Mouse (Mus musculus) colon, adult 2 months (tissue): ENCODE measurements around the gene Golt1a. TPM values are rescaled to one million over a fixed set of nuclear protein-coding genes. Genes with fewer than 3 reads are reported as not detected.

Source experiments
- polyA plus RNA-seq: library from polyadenylated mRNA; depleted of rRNA; stranded (reverse); fragments of >200 nt; gene quantifications from 2 replicates; pipeline ENCODE4 v1.2.3, GENCODE M21; 2012; rRNA removed

The Golt1a gene
- polyA plus RNA-seq: 10.7 and 11.9 TPM in 2 replicates

GRCm38 (mm10) chr1:133309652-133310267 is at the start of gene Golt1a:
Golt1a (plus strand) TSS chr1:133309800.

DNA sequence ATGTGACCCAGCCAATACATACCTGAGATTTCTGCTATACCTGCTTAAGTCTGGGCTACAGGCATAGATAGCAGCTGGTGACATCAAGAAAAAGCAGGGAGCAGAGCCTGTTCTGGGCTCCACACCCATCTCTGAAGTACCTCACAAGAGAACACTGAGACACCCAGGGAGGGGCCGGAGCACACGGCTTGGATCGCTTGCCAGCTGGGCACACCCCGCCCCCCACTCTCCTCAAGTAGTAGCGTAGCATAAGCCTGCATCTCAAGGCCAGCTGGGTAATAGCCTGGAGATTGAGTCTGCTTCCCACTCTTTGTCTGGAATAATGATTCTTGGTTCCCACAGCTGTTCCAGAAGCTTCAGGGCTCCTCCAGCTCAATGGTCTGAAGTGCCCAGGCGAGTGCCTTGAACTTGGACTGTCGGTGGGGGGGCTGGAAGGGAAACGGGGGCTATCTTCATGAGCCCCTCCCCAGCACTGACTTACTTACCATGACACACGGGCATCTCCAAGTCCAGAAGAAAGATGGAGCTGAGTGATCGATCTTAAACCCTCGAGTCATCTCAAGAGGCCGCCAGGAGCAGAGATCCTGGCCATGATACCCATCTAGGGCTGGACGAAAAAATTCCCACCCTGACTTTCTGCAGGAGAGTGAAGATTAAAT is 11.8 kb downstream of the Golt1a start, which contains the start of gene Kiss1:
Kiss1 (plus strand) TSS at position 609 of the 659 bp plus-strand sequence.

DNA sequence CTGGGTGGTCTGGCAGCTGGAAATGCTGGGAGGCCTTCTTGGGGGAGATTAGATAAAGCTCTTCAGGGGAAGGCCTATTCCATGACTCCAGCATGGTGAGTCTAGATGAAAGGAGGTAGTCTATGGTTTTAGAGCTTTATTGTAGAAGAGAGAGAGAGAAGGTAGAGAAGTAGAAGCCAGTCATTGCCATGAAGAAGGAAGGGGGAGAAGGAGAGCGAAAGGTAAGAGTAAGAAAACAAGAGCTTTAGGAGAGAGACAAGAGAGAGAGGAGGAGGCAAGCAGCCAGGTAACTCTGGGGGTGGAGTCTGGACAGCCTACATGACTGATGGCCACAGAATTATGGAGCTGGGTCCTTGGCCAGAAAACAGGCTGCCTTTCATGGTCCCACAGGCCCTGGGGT is 40.6 kb downstream of the Golt1a start, which contains the start of gene Ren1:
Ren1 (plus strand) TSS at position 301 of the 400 bp plus-strand sequence.

GRCm38 (mm10) chr1:133363276-133364021 is 53.8 kb downstream of the Golt1a start, which contains the start of gene Etnk2:
Etnk2 (plus strand) TSS chr1:133363572.

Other genes starting within 250 kb of the Golt1a start
- gene Ppp1r15b, start 178.7 kb upstream of the Golt1a start, polyA plus RNA-seq: 35.9 and 37.4 TPM in 2 replicates
- gene Plekha6, start 145.6 kb upstream of the Golt1a start, polyA plus RNA-seq: 215 and 248 TPM in 2 replicates
- gene Kiss1, start 12.1 kb downstream of the Golt1a start, polyA plus RNA-seq: 2.0 TPM in 1 of 2 replicates, not detected in the other
- gene Ren1, start 40.7 kb downstream of the Golt1a start, polyA plus RNA-seq: 0.13 and 0.30 TPM in 2 replicates
- gene Etnk2, start 53.8 kb downstream of the Golt1a start, polyA plus RNA-seq: 1.0 and 1.3 TPM in 2 replicates
- gene Sox13, start 114.6 kb downstream of the Golt1a start, polyA plus RNA-seq: 76.3 and 85.0 TPM in 2 replicates